Mouse (Mus musculus): ENCODE results near the gene Tspo2. TPM values are rescaled to one million over a fixed set of nuclear protein-coding genes. Genes with fewer than 3 reads are reported as not detected.

Gene Tspo2
- polyA plus RNA-seq (2012; rRNA removed), result 129 and 136 TPM in 2 replicates

GRCm38 (mm10) chr17:48451353-48451675 lies at the start of gene Tspo2:
Gene Tspo2 (minus strand): TSS chr17:48451522.

GRCm38 (mm10) chr17:48454688-48455087 lies 3.4 kb upstream of the Tspo2 start, which contains the start of gene Unc5cl:
Gene Unc5cl (plus strand): TSS chr17:48454901.

GRCm38 (mm10) chr17:48432158-48432980 lies 19.0 kb downstream of the Tspo2 start, which contains the start of gene Apobec2:
Gene Apobec2 (minus strand): TSS chr17:48432930.

GRCm38 (mm10) chr17:48409380-48410298 lies 41.7 kb downstream of the Tspo2 start, which contains the start of the genes Nfya and Oard1:
Gene Nfya (minus strand): TSS chr17:48409906.
Gene Oard1 (plus strand): TSS chr17:48410014.

Other genes with a start within 250 kb of the Tspo2 start
- 2.1 and 2.2 TPM in 2 replicates for gene Trem1, start 218.8 kb downstream of the Tspo2 start, polyA plus RNA-seq (2012; rRNA removed)
- gene Trem3, start 203.7 kb downstream of the Tspo2 start, polyA plus RNA-seq (2012; rRNA removed), result 10.2 and 13.5 TPM in 2 replicates
- gene Treml4, start 187.2 kb downstream of the Tspo2 start, polyA plus RNA-seq (2012; rRNA removed), result 5.0 and 5.5 TPM in 2 replicates
- gene Treml2, start 152.0 kb downstream of the Tspo2 start, polyA plus RNA-seq (2012; rRNA removed), result 10.6 and 13.2 TPM in 2 replicates
- gene B430306N03Rik, start 135.4 kb downstream of the Tspo2 start, polyA plus RNA-seq (2012; rRNA removed), result 7.3 and 7.8 TPM in 2 replicates
- gene Trem2, start 105.1 kb downstream of the Tspo2 start, polyA plus RNA-seq (2012; rRNA removed), result 2.4 and 2.8 TPM in 2 replicates
- 14.1 and 15.6 TPM in 2 replicates for gene Treml1, start 91.6 kb downstream of the Tspo2 start, polyA plus RNA-seq (2012; rRNA removed)
- 26.0 and 26.4 TPM in 2 replicates for gene Nfya, start 41.6 kb downstream of the Tspo2 start, polyA plus RNA-seq (2012; rRNA removed)
- 17.1 and 18.3 TPM in 2 replicates for gene Oard1, start 41.5 kb downstream of the Tspo2 start, polyA plus RNA-seq (2012; rRNA removed)
- gene Apobec2, start 18.6 kb downstream of the Tspo2 start, polyA plus RNA-seq (2012; rRNA removed), result 0.19 and 0.30 TPM in 2 replicates
- 1.5 and 1.9 TPM in 2 replicates for gene Unc5cl, start 3.4 kb upstream of the Tspo2 start, polyA plus RNA-seq (2012; rRNA removed)

Data from liver, embryonic 18 days (tissue).